Mouse (Mus musculus) T-helper 17 cell (primary cell): ENCODE measurements around the gene Asic3.

ENCODE experiments used
- in situ Hi-C, 2 experiments: fragments of 300-600 bp; cut with MboI, MseI; formaldehyde crosslinking; loops; 1 replicate in 1 of 2; 2 replicates in 1 of 2; pipeline ENCODE4 v1.15.1; 2025; ENCODE audit warnings: high pct_unique_total_duplicates in 2 of 2

Gene Asic3

DNA sequence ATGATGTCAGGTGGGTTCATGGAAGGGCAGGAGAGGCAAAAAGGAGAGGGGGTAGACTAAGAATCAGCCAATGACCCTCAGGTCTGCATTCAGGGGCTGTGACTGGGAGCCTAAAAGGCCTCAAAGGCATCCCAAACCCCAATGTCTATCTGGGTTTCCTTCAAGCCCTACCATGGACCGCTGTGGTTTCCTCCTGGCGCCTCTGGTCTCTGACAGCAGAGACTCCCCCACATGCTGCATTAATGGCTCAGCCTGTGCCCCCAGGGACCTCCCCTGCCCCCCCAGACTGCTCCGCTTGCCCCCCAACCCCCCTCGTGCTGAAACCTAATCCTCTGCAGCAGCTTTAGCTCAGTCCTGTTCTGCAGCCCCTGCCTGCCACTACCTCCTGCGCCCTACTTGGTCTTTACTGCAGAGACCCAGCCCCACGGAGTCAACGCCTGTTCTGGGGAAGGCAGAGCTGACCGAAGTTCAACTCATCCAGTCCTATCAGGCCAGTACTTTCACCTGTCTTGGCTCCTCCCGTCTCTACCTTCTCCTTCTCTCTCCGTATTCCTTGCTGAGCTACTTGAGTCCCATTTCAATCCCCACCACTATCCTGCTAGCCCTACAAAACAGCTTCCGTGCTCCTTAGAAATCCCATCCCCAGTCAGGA lies at the start of gene Asic3:
TSS of gene Asic3 (plus strand) at position 351 of the 652 bp plus-strand sequence.
- in situ Hi-C loops: no loop called here

DNA sequence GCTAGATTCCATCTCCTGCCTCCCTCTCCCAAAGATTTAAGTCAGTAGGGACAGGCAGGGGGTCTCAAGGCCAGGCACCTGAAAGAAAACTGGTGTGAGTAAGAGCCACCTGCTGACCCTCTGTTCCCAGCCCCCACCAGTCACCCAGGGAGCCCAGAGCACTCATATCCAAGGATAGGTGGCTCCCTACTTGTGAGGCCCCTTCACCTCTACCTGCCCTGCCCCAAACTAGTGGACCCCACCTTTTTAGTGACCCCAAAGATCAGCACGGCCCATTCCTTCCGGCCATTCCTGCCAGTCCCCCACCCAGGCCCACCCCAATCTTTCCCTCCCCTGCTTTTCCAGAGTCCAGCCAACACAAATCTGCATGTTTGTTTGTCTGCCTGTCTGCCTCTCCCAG lies 49.7 kb upstream of the Asic3 start:
- in situ Hi-C loops: loop anchor here (5.0 kb wide), 1 partner anchor 96 kb away; no protein-coding TSS in a partner anchor

DNA sequence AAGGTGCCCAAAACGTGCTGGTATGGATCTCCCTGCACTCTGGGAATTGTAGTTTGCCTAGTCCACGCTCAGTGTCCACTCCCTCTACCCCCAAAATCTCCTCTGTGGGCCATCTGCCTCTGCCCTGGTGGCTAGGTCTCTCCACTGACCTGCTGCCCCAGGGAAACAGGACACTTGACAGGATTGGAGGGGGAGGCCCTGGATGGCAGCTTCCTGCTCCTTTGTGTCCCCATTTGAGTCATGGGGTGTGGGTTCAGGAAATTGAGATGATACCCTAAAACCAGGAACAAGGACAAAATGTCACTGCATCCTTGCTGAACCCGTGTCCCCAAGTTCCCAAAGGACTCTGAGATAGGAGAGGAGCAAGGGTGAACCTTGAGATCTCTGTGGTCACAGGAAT lies 49.1 kb upstream of the Asic3 start:
- in situ Hi-C loops: loop anchor here (5.0 kb wide), 1 partner anchor 97 kb away; no protein-coding TSS in a partner anchor

DNA sequence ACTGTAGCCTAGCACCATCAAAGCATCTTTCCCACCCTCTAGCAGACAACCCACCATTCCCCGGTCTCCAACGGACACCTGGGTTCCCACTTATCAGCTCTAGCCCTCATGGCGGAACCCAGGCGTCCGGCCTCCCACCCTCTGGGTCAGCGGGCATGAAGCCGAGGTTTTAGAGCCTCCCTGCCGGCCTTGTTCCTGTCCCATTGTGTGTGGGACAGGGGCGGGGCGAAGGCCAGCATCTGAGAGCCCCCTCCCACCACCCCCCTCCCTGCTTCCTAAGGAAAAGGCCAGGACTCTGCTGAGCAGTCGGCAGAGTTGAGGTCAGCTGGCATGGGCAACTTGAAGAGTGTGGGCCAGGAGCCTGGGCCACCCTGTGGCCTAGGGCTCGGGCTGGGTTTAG lies 48.7 kb upstream of the Asic3 start, which contains the start of gene Nos3:
TSS of gene Nos3 (plus strand) at position 303 of the 400 bp plus-strand sequence.
- in situ Hi-C loops: loop anchor here (5.0 kb wide), 1 partner anchor 97 kb away; no protein-coding TSS in a partner anchor

DNA sequence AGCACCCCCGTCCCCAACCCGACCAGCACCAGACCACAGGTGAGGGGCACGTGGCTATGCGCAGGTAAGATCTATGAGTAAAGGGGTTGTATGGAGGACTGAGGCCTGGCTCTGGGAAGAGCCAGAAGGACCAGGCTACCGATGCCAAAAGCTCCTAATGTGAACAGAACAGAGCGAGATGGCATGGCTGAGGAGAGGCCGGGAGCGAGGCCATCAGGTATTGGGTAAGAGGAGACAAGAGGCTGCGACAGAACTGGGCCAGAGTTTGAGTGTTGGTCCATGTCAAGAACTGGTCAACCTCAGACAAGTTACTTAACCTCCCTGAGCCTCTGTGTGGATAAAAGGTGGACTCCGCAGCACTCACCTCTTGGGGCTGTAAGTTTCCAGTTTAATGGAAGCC lies 48.2 kb upstream of the Asic3 start:
- in situ Hi-C loops: loop anchor here (5.0 kb wide), 1 partner anchor 98 kb away; no protein-coding TSS in a partner anchor

DNA sequence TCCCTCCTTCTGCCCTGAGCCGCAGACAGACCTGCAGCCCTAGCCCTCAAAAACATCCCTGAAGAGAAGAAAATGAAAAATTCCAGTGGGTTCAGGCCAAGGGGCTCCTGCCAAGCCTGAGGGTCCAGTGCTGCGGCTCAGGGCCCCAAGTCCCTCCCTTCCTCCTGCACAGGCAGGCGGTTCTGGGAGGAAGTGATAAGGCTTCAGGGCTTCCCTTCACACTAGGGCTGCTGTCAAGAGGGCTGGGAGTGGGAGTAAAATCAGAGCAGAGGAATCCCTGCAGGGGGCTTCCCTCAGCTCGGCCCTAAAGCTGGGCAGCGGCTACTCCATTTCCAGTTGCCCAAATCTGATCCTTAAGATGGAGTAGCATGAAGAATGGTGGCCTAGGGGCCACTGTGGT lies 47.7 kb upstream of the Asic3 start:
- in situ Hi-C loops: no loop called here

DNA sequence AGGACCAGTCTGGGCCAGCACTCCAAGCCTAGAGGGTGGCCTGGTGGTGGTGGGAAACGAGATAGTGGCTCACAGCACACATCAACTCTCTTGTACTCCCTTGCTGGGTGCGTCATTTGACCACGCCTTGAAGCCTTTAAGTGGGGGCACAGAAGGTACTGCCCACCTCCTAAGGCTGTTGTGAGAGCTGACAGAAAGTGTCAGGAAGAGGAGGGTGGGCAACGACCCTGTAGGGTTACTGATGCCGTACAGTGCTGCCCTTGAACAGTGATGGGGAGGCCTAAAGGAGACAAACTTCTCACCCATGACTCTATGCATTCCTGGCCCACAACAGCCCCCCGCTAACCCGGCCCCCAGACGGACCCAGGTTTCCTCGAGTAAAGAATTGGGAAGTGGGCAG lies 46.8 kb upstream of the Asic3 start:
- in situ Hi-C loops: no loop called here

DNA sequence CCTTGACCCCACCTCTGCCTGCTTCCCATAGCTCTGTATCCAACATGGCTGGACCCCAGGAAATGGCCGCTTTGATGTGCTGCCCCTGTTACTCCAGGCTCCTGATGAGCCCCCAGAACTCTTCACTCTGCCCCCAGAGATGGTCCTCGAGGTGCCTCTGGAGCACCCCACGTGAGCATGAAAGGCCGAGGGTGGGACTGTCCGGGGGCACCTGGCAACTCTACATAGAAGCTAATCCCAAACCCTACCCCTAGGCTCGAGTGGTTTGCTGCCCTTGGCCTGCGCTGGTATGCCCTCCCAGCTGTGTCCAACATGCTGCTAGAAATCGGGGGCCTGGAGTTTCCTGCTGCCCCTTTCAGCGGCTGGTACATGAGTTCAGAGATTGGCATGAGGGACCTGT lies 43.4 kb upstream of the Asic3 start:
- in situ Hi-C loops: no loop called here

DNA sequence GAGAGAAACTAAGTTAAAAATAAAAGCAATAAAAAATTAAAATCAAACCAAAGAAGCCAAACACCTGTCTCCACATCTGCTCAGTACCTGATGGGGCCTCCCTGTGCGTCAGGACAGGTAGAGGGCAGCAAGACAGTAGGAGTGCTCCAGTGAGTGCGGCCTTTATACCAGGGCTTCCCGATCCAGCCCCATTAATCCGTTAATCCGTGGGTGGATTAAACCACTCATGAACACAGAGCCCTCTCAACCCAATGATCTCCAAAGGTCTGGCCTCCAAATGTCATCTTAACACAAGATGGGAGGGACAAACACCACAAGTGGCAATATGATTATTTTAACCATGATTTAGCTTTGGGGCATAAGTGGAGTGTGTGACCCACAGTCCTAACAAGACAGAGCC lies 39.4 kb upstream of the Asic3 start:
- in situ Hi-C loops: no loop called here

DNA sequence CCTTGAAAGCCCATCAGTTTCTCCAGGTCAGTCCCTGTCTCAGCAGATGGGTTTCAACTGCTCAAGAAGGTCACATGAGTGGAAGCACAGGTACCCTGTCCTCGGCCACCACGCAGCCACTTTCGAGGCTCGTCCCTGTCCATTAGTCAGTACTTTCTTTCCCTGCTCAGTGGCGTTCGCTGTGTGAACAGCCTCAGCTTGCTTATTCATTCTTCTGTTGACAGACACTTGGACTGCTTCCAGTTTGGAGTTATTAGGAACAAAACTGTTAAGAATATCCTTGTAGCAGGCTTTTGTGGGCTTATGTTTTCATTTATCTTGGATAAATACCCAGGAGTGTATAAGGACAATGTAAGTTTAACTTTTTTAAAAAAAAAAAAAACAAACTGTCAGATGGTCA lies 39.0 kb upstream of the Asic3 start:
- in situ Hi-C loops: no loop called here

DNA sequence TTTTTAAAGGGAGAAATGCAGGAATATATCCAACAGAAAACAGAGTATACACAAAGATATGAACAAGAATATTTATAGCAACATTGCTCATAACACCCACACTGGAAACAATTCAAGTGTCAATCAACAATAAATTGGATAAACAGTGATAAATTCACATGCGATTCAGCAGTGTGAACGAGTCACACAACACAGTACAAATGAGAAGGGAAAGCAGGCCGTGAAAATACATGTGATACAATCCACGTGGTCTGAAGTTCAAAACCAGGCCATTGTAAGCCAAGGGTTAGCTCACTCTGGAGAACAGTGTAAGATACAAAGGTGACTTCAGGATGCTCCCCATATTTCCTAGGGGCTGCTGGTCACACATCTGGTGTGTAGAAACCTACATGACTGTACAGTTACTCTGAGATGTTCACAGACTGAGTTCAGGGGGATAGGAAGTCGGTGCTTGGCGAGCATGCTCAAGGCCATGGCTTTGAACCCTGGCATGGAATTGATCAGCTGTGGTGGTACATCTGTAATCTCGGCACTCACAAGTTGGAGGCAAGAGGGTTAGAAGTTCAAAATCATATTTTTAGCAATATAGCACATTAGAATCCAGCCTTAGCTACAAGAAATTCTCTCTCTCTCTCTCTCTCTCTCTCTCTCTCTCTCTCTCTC lies 38.4 kb upstream of the Asic3 start:
- in situ Hi-C loops: no loop called here

DNA sequence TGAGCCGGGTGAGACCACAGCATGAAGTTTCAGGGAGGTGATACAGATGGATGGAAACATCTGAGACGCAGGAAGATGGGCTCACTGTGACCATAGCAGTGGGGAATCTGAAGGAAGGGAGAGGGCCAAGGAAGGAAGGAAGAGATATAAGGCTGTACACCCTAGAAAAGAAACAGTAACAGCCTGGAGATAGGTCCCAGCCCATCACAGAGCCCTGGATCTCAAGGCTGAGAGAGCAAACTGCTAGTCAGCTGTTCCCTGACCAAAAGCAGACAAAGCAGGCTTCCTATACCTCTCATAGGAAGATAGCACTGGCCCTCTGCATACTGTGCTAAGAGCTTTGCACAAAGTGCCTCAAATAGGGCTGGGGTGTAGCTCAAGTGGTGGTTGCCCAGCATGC lies 34.5 kb upstream of the Asic3 start:
- in situ Hi-C loops: no loop called here

DNA sequence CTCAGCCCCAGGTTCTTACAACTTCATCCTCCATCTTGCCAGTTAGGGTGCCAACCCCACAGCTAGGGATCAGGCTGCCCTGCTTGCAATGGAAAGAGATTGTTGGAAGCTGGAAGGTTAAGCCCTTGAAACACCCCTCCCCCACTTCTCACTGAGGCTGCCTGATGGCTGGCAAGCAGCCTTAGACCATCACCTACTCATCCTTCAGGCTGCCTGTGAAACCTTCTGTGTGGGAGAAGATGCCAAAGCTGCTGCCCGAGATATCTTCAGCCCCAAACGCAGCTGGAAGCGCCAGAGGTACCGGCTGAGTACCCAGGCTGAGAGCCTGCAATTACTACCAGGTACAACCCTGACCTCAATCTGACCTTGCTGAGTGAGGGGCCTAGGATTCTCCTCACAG lies 33.7 kb upstream of the Asic3 start:
- in situ Hi-C loops: no loop called here

DNA sequence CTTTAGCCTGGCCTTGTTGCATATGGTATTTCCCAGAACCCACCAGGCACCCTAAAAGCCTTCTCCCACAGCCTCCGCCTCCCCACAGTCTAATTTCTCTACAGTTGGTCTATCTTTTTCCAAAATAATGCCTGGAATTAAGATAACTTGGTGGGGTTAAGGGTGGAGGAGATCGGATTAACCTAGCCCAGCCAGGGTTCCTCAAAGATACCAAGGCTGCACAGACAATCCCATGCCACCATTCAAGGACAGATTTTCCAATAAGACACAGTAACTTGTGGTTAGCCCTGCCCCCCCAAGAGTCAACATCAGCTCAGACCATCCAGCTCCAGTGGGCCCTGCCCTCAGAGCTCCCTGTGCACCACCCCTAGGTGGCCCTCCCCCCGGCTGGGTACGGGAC lies 32.7 kb upstream of the Asic3 start:
- in situ Hi-C loops: no loop called here

DNA sequence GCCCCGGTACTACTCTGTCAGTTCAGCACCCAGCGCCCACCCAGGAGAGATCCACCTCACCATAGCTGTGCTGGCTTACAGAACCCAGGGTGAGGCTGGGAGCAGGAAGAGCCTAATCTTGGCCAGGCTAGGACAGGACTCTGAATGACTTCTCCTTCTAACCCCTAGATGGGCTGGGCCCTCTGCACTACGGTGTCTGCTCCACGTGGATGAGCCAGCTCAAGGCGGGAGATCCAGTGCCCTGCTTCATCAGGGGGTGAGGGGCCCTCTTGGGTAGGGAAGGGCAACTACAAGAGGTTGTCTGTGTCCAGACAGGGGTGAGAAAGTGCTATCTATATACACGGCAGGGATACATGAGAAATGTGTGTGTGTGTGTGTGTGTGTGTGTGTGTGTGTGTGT lies 31.7 kb upstream of the Asic3 start:
- in situ Hi-C loops: no loop called here

DNA sequence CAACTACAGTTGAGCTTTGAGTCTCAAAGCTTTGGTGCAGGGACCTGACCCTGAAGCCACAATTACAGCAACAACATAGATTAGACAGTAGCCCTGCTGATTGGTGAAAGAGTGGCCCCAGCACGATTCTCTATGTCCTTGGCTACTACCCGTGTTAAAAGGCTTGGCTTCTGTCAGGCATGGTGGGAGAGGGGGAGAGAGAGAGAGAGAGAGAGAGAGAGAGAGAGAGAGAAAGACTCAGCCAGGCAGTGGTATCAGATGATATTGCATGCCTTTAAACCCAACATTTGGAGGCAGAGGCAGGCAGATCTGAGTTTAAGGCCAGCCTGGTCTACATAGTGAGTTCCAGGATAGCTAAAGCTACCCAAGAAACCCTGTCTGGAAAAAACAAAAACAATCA lies 31.2 kb upstream of the Asic3 start:
- in situ Hi-C loops: no loop called here

DNA sequence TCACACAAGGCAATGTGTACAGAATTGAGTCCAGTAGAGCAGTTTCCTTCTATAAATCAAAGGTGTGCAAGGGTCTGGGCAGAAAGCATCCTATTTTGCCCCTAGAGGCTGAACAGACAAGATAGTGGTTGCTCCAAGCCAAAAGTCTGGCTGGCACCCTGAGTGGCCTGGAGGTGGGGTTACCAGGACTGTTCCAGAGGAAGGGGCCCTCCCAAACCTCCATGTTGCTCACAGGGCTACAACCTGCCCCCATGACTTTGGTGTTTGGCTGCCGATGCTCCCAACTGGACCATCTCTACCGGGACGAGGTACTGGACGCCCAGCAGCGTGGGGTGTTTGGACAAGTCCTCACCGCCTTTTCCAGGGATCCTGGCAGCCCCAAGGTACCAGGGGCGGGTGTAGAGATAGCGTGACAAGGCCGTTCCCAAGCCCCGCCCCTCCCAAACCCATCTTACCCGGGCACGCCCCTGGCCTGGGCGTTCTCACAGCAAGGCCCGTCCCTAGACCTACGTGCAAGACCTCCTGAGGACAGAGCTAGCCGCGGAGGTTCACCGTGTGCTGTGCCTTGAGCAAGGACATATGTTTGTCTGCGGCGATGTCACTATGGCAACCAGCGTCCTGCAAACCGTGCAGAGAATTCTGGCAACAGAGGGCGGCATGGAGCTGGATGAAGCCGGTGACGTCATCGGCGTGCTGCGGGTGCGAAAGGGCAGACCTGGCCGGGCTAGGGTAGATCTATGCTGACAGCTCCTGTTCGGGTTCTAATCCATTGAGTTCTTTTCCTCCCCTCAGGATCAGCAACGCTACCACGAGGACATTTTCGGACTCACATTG lies 29.9 kb upstream of the Asic3 start:
- in situ Hi-C loops: no loop called here

DNA sequence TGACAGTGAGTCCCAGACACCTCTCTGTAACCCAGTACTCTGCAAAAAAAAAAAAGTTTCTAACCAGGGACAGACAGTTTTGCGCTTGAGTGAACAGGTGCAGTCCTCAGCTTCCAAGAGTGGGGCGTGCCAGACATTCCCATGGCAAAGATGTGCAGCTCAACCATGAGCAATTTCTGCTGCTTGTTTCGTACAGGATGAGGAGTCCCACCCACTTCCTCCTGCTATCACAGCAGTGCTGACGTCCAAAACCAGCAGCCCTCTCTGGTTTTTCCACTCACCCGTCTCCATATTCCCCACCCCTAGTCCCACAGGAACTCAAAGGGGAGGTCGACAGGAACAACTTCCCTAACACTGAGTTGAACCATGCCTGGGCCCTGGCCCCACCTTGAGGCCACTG lies 28.8 kb upstream of the Asic3 start:
- in situ Hi-C loops: no loop called here

DNA sequence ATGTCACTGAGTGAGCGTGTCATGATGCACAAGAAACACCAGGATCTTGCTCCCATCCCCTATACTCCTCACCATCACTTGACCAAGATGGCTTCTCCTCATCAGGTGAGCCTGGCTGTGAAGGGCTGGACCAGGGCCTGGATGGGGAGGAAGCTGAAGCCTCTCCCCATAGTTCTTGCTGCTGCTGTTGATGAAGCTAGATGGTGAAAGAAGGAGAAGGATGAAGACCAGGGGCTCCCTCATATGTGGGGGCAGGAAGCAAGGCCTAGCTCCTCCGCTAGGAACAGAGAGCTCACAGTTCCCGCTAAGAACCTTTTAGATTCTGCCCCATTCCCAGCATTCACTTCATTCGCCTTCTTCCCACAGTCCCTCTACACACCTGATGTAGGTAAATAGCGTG lies 27.8 kb upstream of the Asic3 start:
- in situ Hi-C loops: loop anchor here in 1 of 2 experiments (5.0 kb wide), 1 partner anchor 37 kb away; the partner anchor contains the start of genes Cdk5 and Slc4a2

DNA sequence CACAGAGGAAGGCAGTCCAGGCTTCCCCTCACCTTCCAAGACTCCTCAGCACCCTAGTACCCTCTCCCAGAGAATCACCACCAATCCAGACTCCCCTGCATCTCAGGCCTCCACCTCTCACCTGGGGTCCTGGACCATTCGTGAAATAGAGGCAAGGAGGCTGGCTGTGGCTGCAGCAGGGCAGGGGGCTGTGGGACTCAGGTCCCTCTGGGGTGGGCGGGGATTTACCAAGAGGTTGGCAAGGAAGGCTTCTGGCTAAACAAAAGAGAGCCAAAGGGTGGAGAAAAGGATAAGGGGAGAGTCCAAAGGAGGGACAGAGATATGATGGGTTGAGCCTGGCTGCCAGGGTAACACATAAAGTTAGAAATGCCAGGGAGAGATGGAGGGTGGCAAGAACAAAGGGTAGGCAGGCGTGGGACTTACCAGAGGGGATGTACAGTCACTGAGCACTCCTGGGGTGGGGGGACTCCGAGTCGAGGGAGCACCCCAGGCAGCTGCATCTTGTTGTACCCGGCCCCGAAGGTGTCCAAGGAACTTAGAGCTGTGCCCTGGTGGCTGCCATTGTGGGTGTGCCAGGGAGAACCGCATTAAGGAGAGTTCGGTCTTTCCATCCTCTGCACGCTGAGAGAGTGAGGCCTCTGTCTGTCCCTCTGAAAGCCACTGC lies 27.2 kb upstream of the Asic3 start:
- in situ Hi-C loops: loop anchor here in 1 of 2 experiments (5.0 kb wide), 1 partner anchor 36 kb away; the partner anchor contains the start of genes Cdk5 and Slc4a2
